Mouse (Mus musculus) fibroblast of lung, adult 2 months (primary cell): ENCODE results near the gene Dffb.

Experiments used
- DNase-seq: peaks from one replicate; pipeline ENCODE4 v3.0.0-alpha.2; 2011; ENCODE audit warnings: low read depth

The Dffb gene

GRCm38 (mm10) chr4:153974431-153975291 is at the start of gene Dffb, which contains the start of gene Cep104:
TSS of gene Dffb (minus strand) at chr4:153975126.
TSS of gene Cep104 (plus strand) at chr4:153975194.
- DNase-seq = peak; percentile 71

- DNase-seq = no peak
Observed at GRCm38 (mm10) chr4:154023754-154024601, 49.1 kb upstream of the Dffb start.

GRCm38 (mm10) chr4:154022844-154023243 is 47.9 kb upstream of the Dffb start:
- no peak for DNase-seq

GRCm38 (mm10) chr4:154022407-154022806 is 47.5 kb upstream of the Dffb start:
- no peak for DNase-seq

- no peak for DNase-seq
Observed at GRCm38 (mm10) chr4:154021432-154021831, 46.5 kb upstream of the Dffb start.

- no peak for DNase-seq
Observed at GRCm38 (mm10) chr4:154019571-154019970, 44.6 kb upstream of the Dffb start.

GRCm38 (mm10) chr4:154015476-154015875 is 40.5 kb upstream of the Dffb start:
- no peak for DNase-seq

GRCm38 (mm10) chr4:154012132-154012882 is 37.4 kb upstream of the Dffb start:
- DNase-seq = no peak

GRCm38 (mm10) chr4:154011646-154012089 is 36.7 kb upstream of the Dffb start, which contains the start of gene Lrrc47:
TSS of gene Lrrc47 (plus strand) at chr4:154011731.
- DNase-seq = no peak

- DNase-seq = no peak
Observed at GRCm38 (mm10) chr4:154010907-154011645, 36.1 kb upstream of the Dffb start.

- no peak for DNase-seq
Observed at GRCm38 (mm10) chr4:154007759-154008158, 32.8 kb upstream of the Dffb start.

GRCm38 (mm10) chr4:154006264-154006663 is 31.3 kb upstream of the Dffb start:
- no peak for DNase-seq

GRCm38 (mm10) chr4:154005488-154005887 is 30.6 kb upstream of the Dffb start:
- no peak for DNase-seq

GRCm38 (mm10) chr4:153993505-153993904 is 18.6 kb upstream of the Dffb start:
- no peak for DNase-seq

GRCm38 (mm10) chr4:153992715-153993114 is 17.8 kb upstream of the Dffb start:
- DNase-seq = no peak

GRCm38 (mm10) chr4:153980470-153980869 is 5.5 kb upstream of the Dffb start:
- DNase-seq = no peak

GRCm38 (mm10) chr4:153979243-153979642 is 4.3 kb upstream of the Dffb start:
- DNase-seq = no peak

GRCm38 (mm10) chr4:153975768-153976167 is 842 bp upstream of the Dffb start:
- no peak for DNase-seq

- DNase-seq = no peak
Observed at GRCm38 (mm10) chr4:153975292-153975662, 351 bp upstream of the Dffb start.

- no peak for DNase-seq
Observed at GRCm38 (mm10) chr4:153968063-153968462, 6.9 kb downstream of the Dffb start.

GRCm38 (mm10) chr4:153967556-153967955 is 7.4 kb downstream of the Dffb start:
- no peak for DNase-seq
